Mouse (Mus musculus) B cell, adult 62 days (primary cell): ENCODE results near the gene Abhd17a. TPM values are rescaled to one million over a fixed set of nuclear protein-coding genes. Genes with fewer than 3 reads are reported as not detected.

Experiments
- total RNA-seq: library from RNA; stranded (reverse); gene quantifications from 4 replicates; pipeline ENCODE4 v1.2.4, GENCODE M21; 2023

Abhd17a gene
- total RNA-seq, result 89.6 to 111 TPM (median 99.5 TPM) in 4 replicates

GRCm38 (mm10) chr10:80589879-80590854 lies at the start of gene Abhd17a:
Gene Abhd17a, minus strand, starts transcription at chr10:80590341.

GRCm38 (mm10) chr10:80622661-80623456 lies 32.7 kb upstream of the Abhd17a start, which contains the start of gene Csnk1g2:
Gene Csnk1g2, plus strand, starts transcription at chr10:80622838.

GRCm38 (mm10) chr10:80605721-80606120 lies 15.6 kb upstream of the Abhd17a start, which contains the start of gene Gm49322:
Gene Gm49322, plus strand, starts transcription at chr10:80606021.

GRCm38 (mm10) chr10:80602698-80603325 lies 12.7 kb upstream of the Abhd17a start, which contains the start of the genes Scamp4 and Adat3:
Gene Scamp4, plus strand, starts transcription at chr10:80602872.
Gene Adat3, plus strand, starts transcription at chr10:80602880.

GRCm38 (mm10) chr10:80577195-80578130 lies 12.7 kb downstream of the Abhd17a start, which contains the start of gene Klf16:
Gene Klf16, minus strand, starts transcription at chr10:80577321.

GRCm38 (mm10) chr10:80561116-80561944 lies 28.8 kb downstream of the Abhd17a start, which contains the start of gene Rexo1:
Gene Rexo1, minus strand, starts transcription at chr10:80561560.

GRCm38 (mm10) chr10:80538710-80539394 lies 51.3 kb downstream of the Abhd17a start, which contains the start of gene Atp8b3:
Gene Atp8b3, minus strand, starts transcription at chr10:80539124.

Other genes starting within 250 kb of the Abhd17a start
- gene Adamtsl5, start 241.9 kb downstream of the Abhd17a start, total RNA-seq, result not detected in 4 replicates
- gene Plk5, start 233.9 kb downstream of the Abhd17a start, total RNA-seq, result not detected in 4 replicates
- 6.8 to 10.3 TPM (median 7.9 TPM) in 4 replicates for gene Mex3d, start 202.7 kb downstream of the Abhd17a start, total RNA-seq
- 92.0 to 97.5 TPM (median 95.4 TPM) in 4 replicates for gene Mbd3, start 190.8 kb downstream of the Abhd17a start, total RNA-seq
- gene Uqcr11, start 183.5 kb downstream of the Abhd17a start, total RNA-seq, result 62.3 to 65.7 TPM (median 62.6 TPM) in 4 replicates
- gene Tcf3, start 156.7 kb downstream of the Abhd17a start, total RNA-seq, result 183 to 210 TPM (median 200 TPM) in 4 replicates
- not detected in 4 replicates for gene Onecut3, start 95.5 kb downstream of the Abhd17a start, total RNA-seq
- not detected in 4 replicates for gene Atp8b3, start 51.2 kb downstream of the Abhd17a start, total RNA-seq
- 113 to 136 TPM (median 123 TPM) in 4 replicates for gene Rexo1, start 28.8 kb downstream of the Abhd17a start, total RNA-seq
- gene Klf16, start 13.0 kb downstream of the Abhd17a start, total RNA-seq, result 30.3 to 34.0 TPM (median 31.5 TPM) in 4 replicates
- 61.5 to 65.5 TPM (median 62.9 TPM) in 4 replicates for gene Scamp4, start 12.5 kb upstream of the Abhd17a start, total RNA-seq
- 9.3 to 21.8 TPM (median 15.5 TPM) in 4 replicates for gene Adat3, start 12.5 kb upstream of the Abhd17a start, total RNA-seq
- 10.6 to 12.6 TPM (median 11.2 TPM) in 4 replicates for gene Gm49322, start 15.7 kb upstream of the Abhd17a start, total RNA-seq
- gene Csnk1g2, start 32.5 kb upstream of the Abhd17a start, total RNA-seq, result 209 to 257 TPM (median 213 TPM) in 4 replicates
- 30.1 to 32.7 TPM (median 31.0 TPM) in 4 replicates for gene Btbd2, start 66.7 kb upstream of the Abhd17a start, total RNA-seq
- gene Mknk2, start 87.8 kb upstream of the Abhd17a start, total RNA-seq, result 396 to 427 TPM (median 418 TPM) in 4 replicates
- gene Mob3a, start 111.6 kb upstream of the Abhd17a start, total RNA-seq, result 94.0 to 111 TPM (median 98.1 TPM) in 4 replicates
- 34.0 to 51.5 TPM (median 39.5 TPM) in 4 replicates for gene Izumo4, start 111.8 kb upstream of the Abhd17a start, total RNA-seq
- gene Ap3d1, start 151.9 kb upstream of the Abhd17a start, total RNA-seq, result 122 to 151 TPM (median 133 TPM) in 4 replicates
- gene Dot1l, start 164.9 kb upstream of the Abhd17a start, total RNA-seq, result 69.2 to 82.9 TPM (median 74.7 TPM) in 4 replicates
- gene Sf3a2, start 207.9 kb upstream of the Abhd17a start, total RNA-seq, result 73.0 to 86.5 TPM (median 77.6 TPM) in 4 replicates
- gene Plekhj1, start 208.3 kb upstream of the Abhd17a start, total RNA-seq, result 99.4 to 138 TPM (median 104 TPM) in 4 replicates
- gene Amh, start 214.9 kb upstream of the Abhd17a start, total RNA-seq, result 1.4 to 2.0 TPM (median 1.6 TPM) in 4 replicates
- not detected in 4 replicates for gene Jsrp1, start 223.2 kb upstream of the Abhd17a start, total RNA-seq
- 513 to 527 TPM (median 522 TPM) in 4 replicates for gene Oaz1, start 236.3 kb upstream of the Abhd17a start, total RNA-seq